Mouse (Mus musculus) kidney, adult 2 months (tissue): Measurements from ENCODE around the gene Klhdc3.

Experiments
- CTCF ChIP-seq: fragments of 200-500 bp; conservative IDR thresholded peaks from 2 replicates; pipeline ENCODE4 v1.5.1; 2011; ENCODE audit warnings: low read depth, mild to moderate bottlenecking, control low read depth, low read length, moderate library complexity, mixed read lengths; ENCODE audit not compliant: insufficient read depth, insufficient read length
- POLR2A ChIP-seq: fragments of 200-500 bp; IDR thresholded peaks from one replicate; pipeline ENCODE4 v1.6.1; 2011; ENCODE audit warnings: low read depth, low read length, control low read depth

- TF ChIP-seq CTCF (no peak), POLR2A (no peak)
Measured at GRCm38 (mm10) chr17:46699245-46699644, 18.5 kb upstream of the Klhdc3 start.
